Mouse (Mus musculus) cerebellum, postnatal 36 days (tissue): Measurements from ENCODE around the gene Mmp27.

Source experiments
- DNase-seq, 2 experiments: peaks; one replicate each; pipeline ENCODE4 v3.0.0; 2021 to 2022; ENCODE audit warnings: mixed read lengths in 2 of 2

The Mmp27 gene

GRCm38 (mm10) chr9:7571162-7571561, at the start of gene Mmp27:
Gene Mmp27, plus strand, starts transcription at chr9:7571396.
- DNase-seq, result no peak

DNA sequence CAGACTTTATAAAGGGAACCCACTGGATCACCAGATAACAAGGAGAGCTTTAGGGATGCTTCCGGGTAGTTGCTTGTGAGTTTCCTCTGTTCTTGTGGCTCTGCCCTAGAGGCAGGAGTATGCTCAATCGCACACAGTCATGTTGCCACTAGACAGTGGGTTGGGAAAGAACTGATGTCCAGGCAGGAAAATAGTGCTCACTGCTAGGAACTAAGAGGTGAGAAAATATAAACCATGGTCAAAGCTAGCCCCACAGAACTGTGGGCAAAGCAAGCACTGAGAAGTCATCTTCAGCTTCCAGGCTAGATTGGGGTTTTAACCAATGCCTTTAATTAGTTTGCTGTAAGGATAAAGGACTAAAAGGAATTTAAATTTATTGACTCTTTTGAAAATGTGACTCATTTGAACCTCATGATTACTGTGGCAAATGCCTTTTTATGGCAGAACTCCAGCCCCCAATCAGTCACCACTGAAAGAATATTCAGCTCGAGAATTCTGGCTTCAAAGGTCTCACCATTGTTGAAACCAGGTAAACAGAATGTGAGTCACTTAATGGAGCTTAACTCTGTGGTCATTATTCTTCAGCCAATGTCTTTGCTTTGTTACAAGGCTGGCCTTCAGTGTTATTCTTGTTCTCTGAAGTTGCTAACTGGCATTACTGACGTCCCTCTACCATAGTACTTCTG, 44.8 kb upstream of the Mmp27 start:
- no peak for DNase-seq

- no peak for DNase-seq
Measured at GRCm38 (mm10) chr9:7542763-7543162, 28.4 kb upstream of the Mmp27 start.

DNA sequence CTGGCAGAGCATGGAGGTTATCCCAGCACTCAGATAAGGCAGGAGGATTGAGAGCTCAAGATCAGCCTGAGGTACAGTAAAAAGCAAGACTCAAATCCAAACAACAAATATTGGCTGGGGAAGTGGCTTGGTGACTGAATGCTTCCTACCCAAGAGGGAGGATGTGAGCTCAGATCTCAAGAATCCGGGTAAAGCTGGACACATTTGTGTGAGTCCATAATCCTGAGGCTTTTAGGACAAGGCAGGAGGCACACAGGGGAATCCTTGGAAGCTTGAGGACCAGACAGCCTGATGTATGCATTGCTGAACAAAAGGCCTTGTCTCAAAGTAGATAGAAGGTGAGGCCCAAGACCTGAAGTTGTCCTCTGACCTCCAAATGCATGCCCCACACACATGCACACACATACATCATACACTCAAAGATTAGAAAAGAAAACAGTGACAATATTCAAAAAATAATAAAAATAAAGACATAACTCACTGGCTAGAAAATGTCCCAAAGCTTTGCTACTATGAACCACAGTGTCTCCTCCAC, 26.2 kb upstream of the Mmp27 start:
- DNase-seq, result no peak

DNA sequence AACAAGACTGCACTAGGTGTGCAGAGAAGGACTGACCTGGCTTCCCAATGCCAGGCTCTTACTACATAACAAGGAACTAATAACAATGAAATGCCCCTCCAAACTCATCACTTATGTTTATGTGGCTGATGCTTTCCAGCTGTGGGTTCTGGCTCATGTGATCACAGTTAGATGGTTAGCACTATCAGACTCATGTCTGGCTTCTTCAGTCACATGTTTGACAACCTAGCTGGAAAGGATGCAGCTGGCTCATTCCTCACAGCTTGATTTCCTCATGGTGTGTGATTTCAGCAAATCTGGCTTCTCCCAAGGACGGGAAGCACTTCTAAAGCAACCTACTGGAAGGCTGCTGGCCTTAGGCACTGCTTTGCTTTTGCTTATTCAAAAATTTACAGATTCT, 25.7 kb upstream of the Mmp27 start:
- no peak for DNase-seq

DNA sequence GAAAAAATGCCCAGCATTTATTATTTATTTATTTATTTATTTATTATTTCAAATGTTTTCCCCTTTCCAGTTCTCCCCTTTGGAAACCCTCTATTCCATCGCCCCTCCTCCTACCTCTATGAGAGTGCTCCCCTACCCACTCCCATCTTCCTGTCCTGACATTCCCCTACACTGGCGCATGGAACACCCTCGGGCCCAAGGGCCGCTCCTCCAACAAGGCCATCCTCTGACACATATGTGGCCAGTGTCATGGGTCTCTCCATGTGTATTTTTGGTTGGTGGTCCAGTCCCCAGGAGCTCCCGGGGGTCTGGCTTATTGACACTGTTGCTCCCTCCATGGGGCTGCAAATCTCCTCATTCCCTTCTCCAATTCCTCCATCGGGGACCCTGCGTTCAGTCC, 25.3 kb upstream of the Mmp27 start:
- DNase-seq, result no peak

- no peak for DNase-seq
Measured at GRCm38 (mm10) chr9:7551943-7552342, 19.3 kb upstream of the Mmp27 start.

- DNase-seq, result no peak
Measured at GRCm38 (mm10) chr9:7553536-7553935, 17.7 kb upstream of the Mmp27 start.

DNA sequence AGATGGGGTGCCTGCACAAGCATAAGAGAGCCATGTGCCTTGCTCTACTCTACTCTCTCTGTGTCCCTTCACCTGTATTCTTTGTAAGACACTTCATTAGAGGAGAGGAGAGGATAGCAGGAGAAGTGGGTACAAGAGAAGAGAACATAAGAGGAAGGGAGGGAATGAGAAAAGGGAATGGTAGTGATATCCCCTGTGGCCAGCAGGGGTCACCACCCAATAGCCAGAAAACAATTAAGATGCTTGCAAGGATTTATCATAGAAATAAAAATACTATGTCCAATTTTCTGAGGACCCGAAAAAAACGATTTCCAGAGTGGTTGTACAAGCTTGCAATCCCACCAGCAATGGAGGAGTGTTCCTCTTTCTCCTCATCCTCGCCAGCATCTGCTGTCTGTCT, 16.8 kb upstream of the Mmp27 start:
- DNase-seq, result peak in 1 of 2 experiments; percentile 1

DNA sequence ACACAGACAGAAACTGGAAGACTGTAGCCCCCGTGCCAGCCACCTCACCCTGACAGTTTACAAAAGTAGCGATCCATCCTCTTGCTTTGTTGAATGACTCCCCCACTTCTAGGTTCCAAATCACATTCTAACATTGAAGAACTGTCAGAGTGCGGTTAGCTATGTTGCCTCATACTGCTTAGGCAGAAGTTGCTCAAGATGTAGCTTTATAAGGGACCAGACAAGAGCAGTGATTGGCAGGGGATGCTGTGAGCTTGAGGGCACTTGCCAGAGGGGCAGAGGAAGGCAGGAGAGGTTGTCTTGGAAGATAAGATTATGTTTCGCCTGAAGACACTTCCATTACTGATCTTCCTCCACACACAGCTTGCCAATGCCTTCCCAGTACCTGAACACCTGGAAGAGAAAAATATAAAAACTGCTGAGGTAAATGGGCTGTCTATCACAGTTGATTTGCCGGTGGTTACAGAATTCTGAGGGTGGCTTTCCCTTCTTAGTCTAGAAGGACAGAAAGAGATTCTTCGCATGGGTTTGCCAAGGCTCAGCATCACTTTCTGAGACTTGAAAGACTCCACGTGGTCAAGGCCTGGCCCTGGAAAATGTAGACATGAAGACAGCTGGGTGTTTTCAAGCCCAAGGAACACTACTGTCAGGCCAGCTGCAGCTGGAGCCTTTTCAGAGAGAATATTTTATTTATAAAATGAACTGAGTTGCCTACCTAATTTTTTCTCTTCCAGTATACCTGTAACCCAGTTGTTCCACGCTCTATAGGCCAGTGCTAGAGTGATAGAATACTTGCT, 12.8 kb upstream of the Mmp27 start, which contains the start of gene Mmp8:
Gene Mmp8, plus strand, starts transcription at position 236 of the 797 bp plus-strand sequence.
- no peak for DNase-seq

GRCm38 (mm10) chr9:7560026-7560425, 11.2 kb upstream of the Mmp27 start:
- DNase-seq, result no peak

DNA sequence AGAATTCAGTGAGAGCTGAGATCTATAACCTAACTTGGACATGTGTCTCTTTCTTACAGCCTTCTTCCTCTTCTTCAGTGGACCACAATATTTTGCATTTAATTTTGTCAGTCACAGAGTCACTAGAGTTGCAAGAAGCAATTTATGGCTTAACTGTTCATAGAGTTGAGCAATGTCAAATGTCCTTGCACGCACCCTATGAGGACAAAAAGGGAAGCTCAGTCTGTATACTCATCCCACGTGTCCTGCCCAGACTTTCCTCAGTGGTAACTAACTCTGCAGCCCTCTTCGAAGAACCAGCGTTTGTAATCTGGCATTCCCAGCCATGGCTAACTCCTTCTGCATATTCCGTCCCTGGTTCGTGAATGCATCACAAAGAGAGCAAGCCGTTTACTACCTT, 3.8 kb upstream of the Mmp27 start:
- no peak for DNase-seq

DNA sequence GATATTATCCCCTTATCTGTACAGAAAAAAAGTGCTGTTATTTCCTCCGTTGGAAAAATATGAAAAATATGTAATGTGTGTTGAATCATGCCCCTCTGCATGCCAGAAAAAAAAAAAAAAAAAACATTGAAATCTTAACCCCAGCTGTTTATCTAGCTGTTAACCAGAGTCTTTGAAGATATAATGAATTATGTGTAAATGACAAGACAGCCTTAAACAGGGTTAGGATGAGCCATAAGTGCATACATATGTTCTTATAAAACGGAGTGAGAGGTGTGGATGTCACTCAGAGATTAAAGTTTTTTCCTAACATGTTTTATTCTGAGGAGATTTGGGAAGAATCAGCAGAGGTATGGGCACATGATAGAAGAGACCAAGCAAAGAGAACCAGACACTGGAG, 3.3 kb upstream of the Mmp27 start:
- DNase-seq, result no peak

DNA sequence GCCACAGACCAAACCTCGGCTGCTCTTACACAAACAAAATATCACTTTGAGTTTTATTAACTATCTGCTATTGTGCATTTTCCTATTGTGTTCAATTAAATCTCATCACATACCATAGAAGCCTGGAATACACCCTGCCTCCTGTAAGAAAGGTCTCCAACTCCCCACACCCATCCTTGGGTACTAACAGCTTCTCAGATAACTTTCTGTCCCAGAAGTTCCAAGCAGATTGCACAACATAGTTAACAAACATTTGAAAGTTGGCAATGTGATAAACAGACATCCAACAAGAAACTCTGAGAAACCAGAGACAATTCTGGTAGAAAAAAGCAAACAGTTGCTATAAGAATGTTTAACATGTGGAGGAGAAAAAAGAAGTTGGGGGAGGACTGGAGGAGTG, 711 bp upstream of the Mmp27 start:
- no peak for DNase-seq

- DNase-seq, result no peak
Measured at GRCm38 (mm10) chr9:7572188-7572587, 992 bp downstream of the Mmp27 start.

GRCm38 (mm10) chr9:7572663-7573308, 1.6 kb downstream of the Mmp27 start:
- no peak for DNase-seq

DNA sequence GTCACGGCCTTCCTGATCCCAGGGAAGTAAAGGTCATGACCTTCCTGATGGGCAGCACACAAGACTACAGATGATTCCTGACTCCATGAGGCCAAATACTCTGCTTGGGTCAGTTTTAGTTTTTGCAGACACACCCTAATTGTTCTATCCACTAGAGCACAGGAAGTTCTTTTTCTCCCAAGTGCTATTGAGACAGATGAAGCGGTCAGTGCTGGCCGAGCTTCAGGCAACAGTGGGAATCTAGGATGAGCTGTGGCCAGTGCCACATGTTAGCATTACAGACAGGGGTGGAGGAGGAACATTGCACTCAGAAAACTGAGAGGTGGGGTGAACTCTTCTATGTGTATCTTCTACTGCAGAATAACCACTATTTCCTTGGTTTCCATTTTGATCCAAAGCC, 4.3 kb downstream of the Mmp27 start:
- no peak for DNase-seq

- DNase-seq, result no peak
Measured at GRCm38 (mm10) chr9:7577371-7577770, 6.2 kb downstream of the Mmp27 start.

DNA sequence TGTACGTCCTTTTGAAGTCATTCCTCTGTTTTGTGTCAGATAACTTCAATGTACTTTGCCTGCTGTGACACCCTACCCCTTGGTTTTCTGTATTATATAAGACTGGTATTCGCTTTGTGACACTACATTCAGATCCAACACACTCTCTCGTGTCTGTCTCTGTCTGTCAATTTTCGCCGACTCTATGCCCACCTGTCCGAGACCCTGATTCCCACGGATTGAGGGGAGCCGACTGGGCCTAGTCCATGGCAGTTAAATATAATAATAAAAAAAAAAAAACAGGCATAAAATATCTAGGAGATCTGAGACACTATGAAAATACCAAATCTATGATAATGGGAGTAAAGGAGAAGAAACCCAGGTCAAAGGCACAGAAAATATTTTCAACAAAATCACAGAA, 18.9 kb downstream of the Mmp27 start:
- no peak for DNase-seq

GRCm38 (mm10) chr9:7593272-7593812, 22.1 kb downstream of the Mmp27 start:
- DNase-seq, result no peak

- DNase-seq, result peak; percentile 71 to 78
Measured at GRCm38 (mm10) chr9:7594816-7595540, 23.8 kb downstream of the Mmp27 start.

DNA sequence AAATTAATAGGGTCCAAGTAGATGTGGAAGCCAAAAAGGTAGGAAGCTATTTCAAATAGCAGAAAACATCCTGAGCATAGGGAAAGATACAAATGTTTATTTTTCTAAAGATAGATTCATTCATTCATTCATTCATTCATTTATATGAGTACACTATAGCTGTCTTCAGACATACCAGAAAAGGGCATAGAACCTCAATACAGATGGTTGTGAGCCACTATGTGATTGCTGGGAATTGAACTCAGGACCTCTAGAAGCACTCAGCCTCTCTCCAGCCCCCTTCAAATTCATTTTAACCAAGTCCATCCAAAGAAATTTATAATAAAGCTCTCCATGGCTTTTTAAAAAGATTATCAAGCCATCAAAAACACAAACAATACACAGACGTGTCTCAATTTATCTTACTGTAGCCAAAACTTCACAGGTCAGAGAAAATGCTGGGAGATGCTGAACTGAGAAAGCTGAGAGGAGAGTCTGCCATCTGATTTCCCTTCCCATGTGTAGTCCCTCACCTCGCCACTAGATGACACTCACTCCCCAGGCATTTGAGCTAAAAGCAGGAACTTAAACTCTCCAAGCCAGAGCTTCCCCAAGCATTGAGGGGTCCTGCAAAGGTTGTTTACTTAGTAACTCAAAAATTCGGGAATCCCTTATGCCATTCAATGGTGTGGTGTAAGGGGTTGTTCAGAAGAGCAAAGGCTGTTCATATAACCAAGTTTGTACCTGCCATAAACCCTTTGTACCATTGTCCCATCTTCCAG, 32.0 kb downstream of the Mmp27 start:
- peak; percentile 63 to 73 for DNase-seq
